Mouse (Mus musculus) embryo, embryonic 11 days (tissue): ENCODE measurements at regions not wholly inside any gene's neighbourhood (a gene's known extent, or its start where the extent isn't known, plus 50 kb on each side); places are given as distances from the start of the nearest gene placed in this dataset.
"Not testable (repeated sequence)": the region's sequence is repeated elsewhere in the genome, so short reads cannot be mapped to it uniquely, and the experiment has no call there.

ENCODE experiments used
- DNase-seq: peaks from one replicate; pipeline ENCODE4 v3.0.0-alpha.2; 2015

GRCm38 (mm10) chrX:95366995-95367394, 77.7 kb downstream of the Amer1 start:
- DNase-seq, result peak; percentile 0

GRCm38 (mm10) chrX:95365326-95365725, 79.3 kb downstream of the Amer1 start:
- not testable (repeated sequence) for DNase-seq

GRCm38 (mm10) chrX:95359053-95359452, 85.6 kb downstream of the Amer1 start:
- DNase-seq, result peak; percentile 37
